Mouse (Mus musculus) hindbrain, embryonic 12.5 days (tissue): ENCODE results near the gene Fam174b. TPM values are rescaled to one million over a fixed set of nuclear protein-coding genes. Genes with fewer than 3 reads are reported as not detected.

Experiments used
- ATAC-seq: fragments of 200-750 bp; cut with Nextera tagmentation; 2 replicates; pipeline ENCODE4 v1.8.0; 2017; ENCODE audit warnings: moderate TSS enrichment; ENCODE audit not compliant: low FRiP score
- H3K27ac ChIP-seq: fragments of 300-500 bp; sonication (generic); 2 replicates; pipeline ENCODE4 v1.5.1; 2016; ENCODE audit warnings: mild to moderate bottlenecking
- H3K27me3 ChIP-seq: fragments of 300-500 bp; sonication (generic); 2 replicates; pipeline ENCODE4 v1.6.1; 2016; ENCODE audit warnings: mild to moderate bottlenecking
- H3K36me3 ChIP-seq: fragments of 300-500 bp; sonication (generic); 2 replicates; pipeline ENCODE4 v1.6.1; 2016; ENCODE audit warnings: mild to moderate bottlenecking
- H3K4me1 ChIP-seq: fragments of 300-500 bp; sonication (generic); 2 replicates; pipeline ENCODE4 v1.6.1; 2016
- H3K4me2 ChIP-seq: fragments of 300-500 bp; sonication (generic); replicated peaks from 2 replicates; pipeline ENCODE4 v1.6.1; 2016; ENCODE audit warnings: mild to moderate bottlenecking
- H3K4me3 ChIP-seq: fragments of 300-500 bp; sonication (generic); 2 replicates; pipeline ENCODE4 v1.5.1; 2016; ENCODE audit warnings: mild to moderate bottlenecking
- H3K9ac ChIP-seq: fragments of 300-500 bp; sonication (generic); 2 replicates; pipeline ENCODE4 v1.6.1; 2016; ENCODE audit warnings: mild to moderate bottlenecking, moderate library complexity
- H3K9me3 ChIP-seq: fragments of 300-500 bp; sonication (generic); replicated peaks from 2 replicates; pipeline ENCODE4 v1.6.1; 2016; ENCODE audit warnings: mild to moderate bottlenecking
- WGBS: fragments of 180-500 bp; shearing (Covaris S2); methylation state at CpG from one replicate; pipeline ENCODE4 v1.1.7; 2016; 5-methylcytosine and 5-hydroxymethylcytosine counted together
- polyA plus RNA-seq: library from polyadenylated mRNA; unstranded; fragments of >200 nt; fragmentation: Nextera tagmentation; extraction: Ambion mirVana; gene quantifications from 2 replicates; pipeline ENCODE4 v1.2.1, GENCODE M21; 2016

Fam174b gene
- polyA plus RNA-seq, 1 experiment from 2014 or later: 49.7 TPM

DNA sequence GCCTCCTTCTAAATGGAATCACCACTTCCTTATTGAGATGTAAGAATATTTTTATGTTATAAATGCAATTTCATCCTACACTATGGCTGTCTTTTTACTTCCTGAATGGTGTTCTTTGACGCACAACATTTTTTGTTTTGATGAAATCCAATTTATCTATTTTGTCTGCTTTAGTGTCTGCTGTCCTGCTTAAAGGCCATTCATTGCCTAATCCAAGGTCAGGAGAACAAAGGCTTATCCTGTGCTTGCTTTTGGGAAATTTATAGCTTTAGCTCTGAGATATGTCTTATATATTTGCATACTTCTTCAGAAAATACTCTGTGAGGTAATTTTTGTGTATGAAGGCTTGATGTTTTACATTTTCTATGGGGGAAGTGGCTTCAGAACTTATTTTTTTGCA, 13.5 kb downstream of the Fam174b start:
- no peaks in the 10 kb centered on the region for H3K36me3 ChIP-seq
- no peak for ATAC-seq

GRCm38 (mm10) chr7:73755377-73756110, 15.4 kb downstream of the Fam174b start:
- Histone ChIP-seq H3K9me3 (peaks cover 4% of the 10 kb centered on the region; the same call in 1 of the 2 replicates), H3K27me3 (no peaks in the 10 kb centered on the region), H3K27ac (no peak overlapping the region), H3K4me3 (no peak overlapping the region), H3K36me3 (no peaks in the 10 kb centered on the region), H3K9ac (no peak overlapping the region), H3K4me2 (no peak overlapping the region), H3K4me1 (no peaks in the 10 kb centered on the region)
- WGBS: 85% methylated on average over 1 of the region's 1 CpGs
- no peak for ATAC-seq

More for the DNA sequence above, 13.5 kb downstream of the Fam174b start:
- Histone ChIP-seq H3K4me2 (no peak overlapping the region), H3K4me3 (no peak overlapping the region), H3K4me1 (no peaks in the 10 kb centered on the region), H3K9me3 (peaks cover 4% of the 10 kb centered on the region; the same call in 1 of the 2 replicates), H3K27ac (no peak overlapping the region), H3K9ac (no peak overlapping the region), H3K27me3 (no peaks in the 10 kb centered on the region)
- WGBS: 86% methylated on average over 1 of the region's 1 CpGs

DNA sequence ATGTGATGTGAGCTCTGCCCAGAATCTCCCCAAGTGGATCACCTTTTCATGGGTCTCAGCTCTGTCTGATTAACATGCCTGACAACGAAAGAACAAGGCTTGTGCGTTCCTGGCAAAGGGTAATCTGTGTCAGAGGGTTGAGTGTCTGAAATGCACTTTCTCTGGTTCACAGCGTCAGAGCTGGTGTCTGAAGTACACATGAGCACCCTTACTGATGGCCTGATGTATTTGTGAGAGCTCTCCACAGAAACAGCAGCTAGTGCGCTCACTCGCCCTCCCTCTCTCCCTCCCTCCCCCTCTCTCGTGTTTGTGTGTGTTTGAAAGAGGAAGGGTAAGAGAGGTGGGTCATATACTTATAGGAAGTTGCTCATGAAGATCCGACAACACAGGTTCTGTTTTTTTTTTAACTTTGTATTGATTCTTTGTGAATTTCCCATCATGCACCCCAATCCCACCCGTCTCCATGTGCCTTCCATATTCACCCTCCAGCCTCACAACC, 21.6 kb downstream of the Fam174b start:
- H3K4me3 ChIP-seq: no peak overlapping the region
- H3K4me2 ChIP-seq: no peak overlapping the region
- H3K27ac ChIP-seq: no peak overlapping the region
- H3K36me3 ChIP-seq: no peaks in the 10 kb centered on the region
- no peaks in the 10 kb centered on the region for H3K9me3 ChIP-seq
- ATAC-seq: no peak
- 83% methylated on average over 8 of the region's 8 CpGs for WGBS
- H3K4me1 ChIP-seq: no peaks in the 10 kb centered on the region
- H3K9ac ChIP-seq: no peak overlapping the region
- no peaks in the 10 kb centered on the region for H3K27me3 ChIP-seq

- WGBS: 90% methylated on average over 5 of the region's 5 CpGs
- Histone ChIP-seq H3K9ac (no peak overlapping the region), H3K9me3 (no peaks in the 10 kb centered on the region), H3K4me2 (no peak overlapping the region), H3K27ac (no peak overlapping the region), H3K27me3 (no peaks in the 10 kb centered on the region), H3K4me3 (no peak overlapping the region), H3K4me1 (no peaks in the 10 kb centered on the region), H3K36me3 (no peaks in the 10 kb centered on the region)
- ATAC-seq: no peak
These were observed 24.6 kb downstream of the Fam174b start for GRCm38 (mm10) chr7:73764679-73765078.

- Histone ChIP-seq H3K9me3 (no peaks in the 10 kb centered on the region), H3K27ac (no peak overlapping the region), H3K9ac (no peak overlapping the region), H3K4me3 (no peak overlapping the region), H3K27me3 (no peaks in the 10 kb centered on the region), H3K36me3 (no peaks in the 10 kb centered on the region), H3K4me1 (no peaks in the 10 kb centered on the region), H3K4me2 (no peak overlapping the region)
- WGBS: 71% methylated on average over 7 of the region's 7 CpGs
- ATAC-seq: no peak
These were observed 25.2 kb downstream of the Fam174b start for GRCm38 (mm10) chr7:73765186-73765903.

- Histone ChIP-seq H3K9ac (no peak overlapping the region), H3K36me3 (no peaks in the 10 kb centered on the region), H3K4me2 (no peak overlapping the region), H3K4me3 (no peak overlapping the region), H3K27ac (no peak overlapping the region), H3K9me3 (no peaks in the 10 kb centered on the region), H3K4me1 (peaks cover 10% of the 10 kb centered on the region), H3K27me3 (no peaks in the 10 kb centered on the region)
- ATAC-seq: no peak
- WGBS: 96% methylated on average over 4 of the region's 4 CpGs
These were observed 29.1 kb downstream of the Fam174b start for GRCm38 (mm10) chr7:73769224-73769623.

- H3K9me3 ChIP-seq: no peaks in the 10 kb centered on the region
- peaks cover 10% of the 10 kb centered on the region for H3K4me1 ChIP-seq
- no peaks in the 10 kb centered on the region for H3K36me3 ChIP-seq
- H3K4me2 ChIP-seq: no peak overlapping the region
- no peak overlapping the region for H3K9ac ChIP-seq
- ATAC-seq: no peak
- H3K27me3 ChIP-seq: no peaks in the 10 kb centered on the region
- 45% methylated on average over 19 of the region's 19 CpGs for WGBS
- H3K4me3 ChIP-seq: no peak overlapping the region
- no peak overlapping the region for H3K27ac ChIP-seq
These were observed 31.5 kb downstream of the Fam174b start for GRCm38 (mm10) chr7:73771384-73772274.

GRCm38 (mm10) chr7:73772275-73772765, 32.2 kb downstream of the Fam174b start:
- no peak for ATAC-seq
- no peak overlapping the region for H3K9ac ChIP-seq
- H3K4me3 ChIP-seq: no peak overlapping the region
- H3K36me3 ChIP-seq: no peaks in the 10 kb centered on the region
- peaks cover 10% of the 10 kb centered on the region for H3K4me1 ChIP-seq
- H3K27me3 ChIP-seq: no peaks in the 10 kb centered on the region
- H3K4me2 ChIP-seq: no peak overlapping the region
- no peaks in the 10 kb centered on the region for H3K9me3 ChIP-seq
- 70% methylated on average over 14 of the region's 14 CpGs for WGBS
- H3K27ac ChIP-seq: no peak overlapping the region

DNA sequence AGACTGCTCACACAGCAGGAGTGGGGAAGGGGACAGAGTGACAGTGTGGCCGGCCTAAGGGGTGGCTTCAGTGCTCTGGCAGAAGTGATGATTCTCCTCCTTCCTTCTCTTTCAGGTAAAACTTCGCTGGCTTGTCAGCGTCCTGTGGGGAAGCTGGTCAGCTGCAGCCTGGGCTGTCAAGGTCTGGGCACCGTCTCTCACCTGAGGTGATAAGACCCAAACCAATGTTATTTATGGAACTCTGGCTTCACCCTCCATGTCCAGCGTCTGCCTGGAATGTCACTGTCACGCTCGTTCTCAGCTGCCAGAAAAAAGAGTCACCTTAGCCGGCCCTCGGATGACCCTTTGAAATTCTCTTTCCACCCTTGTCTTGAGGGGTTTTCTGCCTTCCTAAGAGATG, 34.7 kb downstream of the Fam174b start:
- H3K27me3 ChIP-seq: no peaks in the 10 kb centered on the region
- no peak overlapping the region for H3K4me2 ChIP-seq
- no peaks in the 10 kb centered on the region for H3K36me3 ChIP-seq
- H3K9ac ChIP-seq: no peak overlapping the region
- ATAC-seq: no peak
- no peak overlapping the region for H3K27ac ChIP-seq
- peaks cover 10% of the 10 kb centered on the region for H3K4me1 ChIP-seq
- WGBS: 86% methylated on average over 9 of the region's 9 CpGs
- no peak overlapping the region for H3K4me3 ChIP-seq
- no peaks in the 10 kb centered on the region for H3K9me3 ChIP-seq

- Histone ChIP-seq H3K9ac (no peak overlapping the region), H3K9me3 (no peaks in the 10 kb centered on the region), H3K4me2 (no peak overlapping the region), H3K4me3 (no peak overlapping the region), H3K27ac (no peak overlapping the region), H3K4me1 (peaks cover under 1% of the 10 kb centered on the region; the same call in 1 of the 2 replicates), H3K36me3 (no peaks in the 10 kb centered on the region), H3K27me3 (no peaks in the 10 kb centered on the region)
- WGBS: 73% methylated on average over 3 of the region's 3 CpGs
- ATAC-seq: no peak
These were observed 37.7 kb downstream of the Fam174b start for GRCm38 (mm10) chr7:73777777-73778176.

- H3K27ac ChIP-seq: no peak overlapping the region
- no peaks in the 10 kb centered on the region for H3K27me3 ChIP-seq
- H3K9me3 ChIP-seq: no peaks in the 10 kb centered on the region
- H3K9ac ChIP-seq: no peak overlapping the region
- H3K4me3 ChIP-seq: no peak overlapping the region
- H3K4me2 ChIP-seq: no peak overlapping the region
- H3K36me3 ChIP-seq: no peaks in the 10 kb centered on the region
- ATAC-seq: no peak
- no peaks in the 10 kb centered on the region; the same call in 1 of the 2 replicates for H3K4me1 ChIP-seq
- 86% methylated on average over 4 of the region's 4 CpGs for WGBS
These were observed 44.8 kb downstream of the Fam174b start for GRCm38 (mm10) chr7:73784736-73785428.
